Mouse (Mus musculus) testis, adult 2 months (tissue): ENCODE data around the gene Gck.
"Not testable (repeated sequence)": the region's sequence is repeated elsewhere in the genome, so short reads cannot be mapped to it uniquely, and the experiment has no call there.

Experiments used
- CTCF ChIP-seq: fragments of 200-500 bp; IDR thresholded peaks from 2 replicates; pipeline ENCODE4 v1.5.1; 2012; ENCODE audit warnings: low read depth, mild to moderate bottlenecking, inconsistent platforms, low read length, moderate library complexity; ENCODE audit not compliant: control insufficient read depth, insufficient read depth, insufficient replicate concordance
- POLR2A ChIP-seq: fragments of 200-500 bp; IDR thresholded peaks from 2 replicates; pipeline ENCODE4 v1.6.1; 2012; ENCODE audit warnings: low read depth, mild to moderate bottlenecking, inconsistent platforms, low read length, moderate library complexity; ENCODE audit not compliant: control insufficient read depth

- TF ChIP-seq CTCF, POLR2A: not testable (repeated sequence)
Measured at GRCm38 (mm10) chr11:5931947-5932346, 17.9 kb downstream of the Gck start.
